Comparison of ENCODE assay signal across 18 mouse cellular contexts in genomic region chr7:15952416-15952815, GRCm38 (mm10). TPM values are rescaled to one million over a fixed set of nuclear protein-coding genes. Genes with fewer than 3 reads are reported as not detected.
DNase-seq lines count a peak whose midpoint lies in the region; ATAC-seq lines count a peak whose summit lies in the region.
"Had no signal": no experiment of that assay in that cellular context is flagged by ENCODE, and none has a peak within 500 bp of the region (broad histone marks: within the 10 kb centered on the region; RNA-seq: fewer than 3 reads in every experiment).

No protein-coding gene starts in this region.

- 0 out of 2 replicates have a peak, but pooled peaks cover 5% of the 10 kb centered on the region for H3K9me3 ChIP-seq in heart, embryonic 11.5 days (replicated peaks; ENCODE audit: control insufficient read depth, low read length)
- H3K9me3 ChIP-seq in forebrain, embryonic 11.5 days (ENCODE audit: control insufficient read depth, low read length): no peaks in the 10 kb centered on the region; the same call in 1 of the 2 replicates
- H3K9me3 ChIP-seq: heart, embryonic 15.5 days had no signal

- WGBS in heart, embryonic 11.5 days (ENCODE audit: insufficient replicate concordance): 38% methylated on average over 3 of the region's 3 CpGs
- 72% methylated on average over 3 of the region's 3 CpGs for WGBS in forebrain, embryonic 11.5 days

- H3K4me3 ChIP-seq in heart, embryonic 11.5 days (ENCODE audit: low read depth, low read length): no peak overlapping the region
- H3K4me3 ChIP-seq in forebrain, embryonic 11.5 days (ENCODE audit: low read depth, low read length): no peak overlapping the region
- H3K4me3 ChIP-seq: embryonic facial prominence, embryonic 10.5 days; heart, embryonic 15.5 days had no signal

- H3K9ac ChIP-seq in heart, embryonic 11.5 days (ENCODE audit: low read depth, low read length): no peak overlapping the region
- H3K9ac ChIP-seq in forebrain, embryonic 11.5 days (ENCODE audit: low read length): no peak overlapping the region
- H3K9ac ChIP-seq: heart, embryonic 15.5 days; hindbrain, embryonic 14.5 days had no signal

- no peak overlapping the region for H3K4me2 ChIP-seq in heart, embryonic 11.5 days
- H3K4me2 ChIP-seq in forebrain, embryonic 11.5 days (ENCODE audit: low read depth, low read length, severe bottlenecking): no peak overlapping the region
- H3K4me2 ChIP-seq: heart, embryonic 15.5 days; hindbrain, embryonic 14.5 days had no signal

- H3K36me3 ChIP-seq in heart, embryonic 11.5 days (ENCODE audit: control insufficient read depth, insufficient read depth, low read length): peaks cover 4% of the 10 kb centered on the region
- H3K36me3 ChIP-seq in forebrain, embryonic 11.5 days (ENCODE audit: control insufficient read depth, insufficient read depth, low read length): no peaks in the 10 kb centered on the region

- no peak overlapping the region for H3K27ac ChIP-seq in heart, embryonic 11.5 days (ENCODE audit: low read depth, low read length)
- no peak overlapping the region for H3K27ac ChIP-seq in forebrain, embryonic 11.5 days (ENCODE audit: low read depth, low read length)
- H3K27ac ChIP-seq: embryonic facial prominence, embryonic 10.5 days; heart, embryonic 15.5 days; hindbrain, embryonic 14.5 days had no signal

- DNase-seq in heart, postnatal 14 days: no peak
- DNase-seq in ZHBTc4 (ENCODE audit: low read depth, low spot score) (peak; percentile 58), liver (peak; percentile 87)
- no peak for DNase-seq in forebrain, embryonic 11.5 days (ENCODE audit: low spot score)
- DNase-seq in urinary bladder, postnatal 10 days (ENCODE audit: low spot score): no peak
- DNase-seq: adrenal gland, adult 8-10 months; B cell, adult 2 months; cerebellum, postnatal 10 days; kidney, postnatal 10 days; lung, adult 18-20 months; thymus, postnatal 14 days had no signal

- ATAC-seq in heart, embryonic 11.5 days (replicated peaks; ENCODE audit: insufficient number of reproducible peaks, low FRiP score, low TSS enrichment): peak; percentile 58
- ATAC-seq in megakaryocyte progenitor cell, adult 5-6 weeks (replicated peaks; ENCODE audit: poor library complexity): peak; percentile 52
- no peak for ATAC-seq in forebrain, embryonic 11.5 days (replicated peaks; ENCODE audit: low FRiP score)
- ATAC-seq: intestine, postnatal 0 days; midbrain, embryonic 16.5 days had no signal

- no peaks in the 10 kb centered on the region; the same call in 1 of the 2 replicates for H3K27me3 ChIP-seq in heart, embryonic 11.5 days (ENCODE audit: control insufficient read depth, insufficient read depth, low read length)
- no peaks in the 10 kb centered on the region for H3K27me3 ChIP-seq in forebrain, embryonic 11.5 days (ENCODE audit: control insufficient read depth, insufficient read depth, low read length)
- H3K27me3 ChIP-seq: heart, embryonic 15.5 days had no signal

- H3K4me1 ChIP-seq in heart, embryonic 11.5 days (ENCODE audit: control insufficient read depth, insufficient read depth, low read length): peaks cover 19% of the 10 kb centered on the region
- H3K4me1 ChIP-seq in forebrain, embryonic 11.5 days (replicated peaks; ENCODE audit: control insufficient read depth, insufficient read depth, low read length): no peaks in the 10 kb centered on the region

- intact Hi-C loops in heart, postnatal 14 days (cut with DNase I): no loop called here

RNA-seq across cellular contexts. Expression of gene Nop53, which starts 6.5 kb away (rescaled TPM):
- polyA plus RNA-seq in heart, embryonic 11.5 days (2014; fragmentation: Nextera tagmentation; extraction: Ambion mirVana): 130 and 137 TPM in 2 replicates
- total RNA-seq in heart, postnatal 14 days (2021): 100 to 1,000 TPM; 129 to 137 TPM
- 64.0 and 65.0 TPM in 2 replicates for total RNA-seq in megakaryocyte progenitor cell, adult 5-6 weeks (2015)
- 230 and 286 TPM in 2 replicates for total RNA-seq in megakaryocyte progenitor cell, adult 5-6 weeks (2017)
- 169 and 174 TPM in 2 replicates for polyA plus RNA-seq in forebrain, embryonic 11.5 days (2014; fragmentation: Nextera tagmentation; extraction: Ambion mirVana)

RNA-seq across cellular contexts. Expression of gene Ehd2, which starts 15.0 kb away (rescaled TPM):
- polyA plus RNA-seq in heart, embryonic 11.5 days (2014; fragmentation: Nextera tagmentation; extraction: Ambion mirVana): 16.3 and 23.4 TPM in 2 replicates
- total RNA-seq in heart, postnatal 14 days (2021): 100 to 1,000 TPM; 172 to 182 TPM
- total RNA-seq in megakaryocyte progenitor cell, adult 5-6 weeks (2015): 0.07 and 0.27 TPM in 2 replicates
- total RNA-seq in megakaryocyte progenitor cell, adult 5-6 weeks (2017): 0.21 and 0.24 TPM in 2 replicates
- 10.4 and 11.3 TPM in 2 replicates for polyA plus RNA-seq in forebrain, embryonic 11.5 days (2014; fragmentation: Nextera tagmentation; extraction: Ambion mirVana)

RNA-seq across cellular contexts. Expression of gene Selenow, which starts 30.2 kb away (rescaled TPM):
- polyA plus RNA-seq in heart, embryonic 11.5 days (2014; fragmentation: Nextera tagmentation; extraction: Ambion mirVana): 726 and 772 TPM in 2 replicates
- total RNA-seq in heart, postnatal 14 days (2021): 100 to 1,000 TPM; 149 to 162 TPM
- total RNA-seq in megakaryocyte progenitor cell, adult 5-6 weeks (2015): 69.8 and 85.4 TPM in 2 replicates
- total RNA-seq in megakaryocyte progenitor cell, adult 5-6 weeks (2017): 23.7 and 30.0 TPM in 2 replicates
- polyA plus RNA-seq in forebrain, embryonic 11.5 days (2014; fragmentation: Nextera tagmentation; extraction: Ambion mirVana): 944 and 965 TPM in 2 replicates

Comparison
In these comparisons a context has a peak if more than half of its experiments do, and no peak if none do; other contexts are left out.
1. DNase-seq: peak in ZHBTc4 (single experiment) and liver (single experiment); none in heart, postnatal 14 days (0 of 2), forebrain, embryonic 11.5 days (single experiment) and urinary bladder, postnatal 10 days (single experiment).
2. RNA of gene Ehd2, which starts 15.0 kb away (total RNA-seq): 172 to 182 TPM in heart, postnatal 14 days; 0.07 to 0.27 TPM in megakaryocyte progenitor cell, adult 5-6 weeks; every median in the first group is over 100 times any median in the second.